In the genomic region with DNA sequence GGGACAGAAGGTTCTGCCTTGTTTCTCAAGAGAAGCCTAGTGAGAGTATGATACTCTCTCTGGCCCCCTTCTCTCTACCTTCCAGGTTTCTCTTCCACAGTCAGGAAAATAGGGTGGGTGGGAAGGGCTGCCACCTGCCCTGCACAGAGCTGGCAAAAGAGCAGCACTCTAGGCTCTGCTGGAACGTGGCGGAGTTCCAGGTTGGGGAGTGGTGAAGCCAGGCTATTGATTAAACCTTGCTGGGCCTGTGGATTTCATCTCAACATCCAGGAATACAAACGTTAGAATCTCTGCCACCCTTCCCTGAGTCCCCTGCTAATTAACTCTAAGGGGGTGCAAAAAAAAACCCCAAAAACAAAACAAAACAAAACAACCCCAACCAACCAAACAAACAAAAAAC, we compare ENCODE assay signal across 26 mouse cellular contexts. TPM values are rescaled to one million over a fixed set of nuclear protein-coding genes. Genes with fewer than 3 reads are reported as not detected.
A peak's percentile ranks its signal among the peaks of the same experiment; 100 is the strongest.
DNase-seq lines count a peak whose midpoint lies in the region; ATAC-seq and TF ChIP-seq lines count a peak whose summit lies in the region.
"Had no signal": no experiment of that assay in that cellular context is flagged by ENCODE, and none has a peak within 500 bp of the region (broad histone marks: within the 10 kb centered on the region; RNA-seq: fewer than 3 reads in every experiment).

No protein-coding gene starts in this region.

- ATAC-seq in kidney, embryonic 15.5 days (replicated peaks; ENCODE audit: low FRiP score), result no peak
- no peak for ATAC-seq in liver, postnatal 0 days
- ATAC-seq in liver, embryonic 11.5 days (replicated peaks; ENCODE audit: low FRiP score), result no peak
- ATAC-seq in inflammation-experienced regulatory T-cells, adult 6 months, result no peak
- ATAC-seq: forebrain, embryonic 14.5 days; midbrain, embryonic 13.5 days; Patski had no signal

- DNase-seq in cerebellum, postnatal 10 days, result peak; percentile 70 to 84
- no peak for DNase-seq in cerebellum, adult 11-12 months
- DNase-seq in kidney, adult 11 months, result peak; percentile 75
- DNase-seq in liver, postnatal 0 days, result peak; percentile 47
- DNase-seq in liver, embryonic 11.5 days (ENCODE audit: low spot score), result no peak
- peak; percentile 35 to 43 for DNase-seq in kidney, postnatal 4 days
- DNase-seq: adrenal gland, postnatal 10 days; cerebellum, adult 9-10 months; heart, adult 2 months; heart, postnatal 4 days; right cerebral cortex, postnatal 14 days; thymus, postnatal 14 days had no signal

- no peak overlapping the region for H3K27ac ChIP-seq in kidney, embryonic 15.5 days
- no peak overlapping the region for H3K27ac ChIP-seq in liver, postnatal 0 days (ENCODE audit: low read depth)
- no peak overlapping the region for H3K27ac ChIP-seq in liver, embryonic 11.5 days (ENCODE audit: low read depth, low read length)
- H3K27ac ChIP-seq: heart, adult 2 months; hindbrain, embryonic 14.5 days; kidney, postnatal 0 days; limb, embryonic 12.5 days; macrophage; midbrain, embryonic 13.5 days; stomach, embryonic 15.5 days had no signal

- no peak overlapping the region for H3K4me3 ChIP-seq in kidney, embryonic 15.5 days (replicated peaks)
- no peak overlapping the region for H3K4me3 ChIP-seq in liver, postnatal 0 days (ENCODE audit: low read depth, low read length)
- no peak overlapping the region for H3K4me3 ChIP-seq in liver, embryonic 11.5 days (ENCODE audit: low read depth, low read length)
- H3K4me3 ChIP-seq: erythroblast, embryonic 14.5 days; heart, adult 2 months; heart, embryonic 12.5 days; limb, embryonic 12.5 days; midbrain, embryonic 13.5 days; stomach, embryonic 15.5 days had no signal

- H3K9me3 ChIP-seq in kidney, embryonic 15.5 days (replicated peaks), result no peaks in the 10 kb centered on the region
- H3K9me3 ChIP-seq in liver, postnatal 0 days (ENCODE audit: low read length), result no peaks in the 10 kb centered on the region
- H3K9me3 ChIP-seq in liver, embryonic 11.5 days (ENCODE audit: control insufficient read depth, low read length), result no peaks in the 10 kb centered on the region
- H3K9me3 ChIP-seq: heart, embryonic 12.5 days; limb, embryonic 12.5 days; midbrain, embryonic 13.5 days; stomach, embryonic 15.5 days had no signal

- no peak for TF ChIP-seq EP300 in liver, postnatal 0 days (IDR thresholded peaks at IDR 0.05; ENCODE audit: low read depth)

- H3K36me3 ChIP-seq in kidney, embryonic 15.5 days, result no peaks in the 10 kb centered on the region
- no peaks in the 10 kb centered on the region for H3K36me3 ChIP-seq in liver, postnatal 0 days (replicated peaks; ENCODE audit: insufficient read depth, low read length)
- H3K36me3 ChIP-seq in liver, embryonic 11.5 days (ENCODE audit: control insufficient read depth, insufficient read depth, low read length), result no peaks in the 10 kb centered on the region
- H3K36me3 ChIP-seq: heart, embryonic 12.5 days; limb, embryonic 12.5 days; midbrain, embryonic 13.5 days; stomach, embryonic 15.5 days had no signal

- TF ChIP-seq CTCF in liver, postnatal 0 days (IDR thresholded peaks at IDR 0.05; ENCODE audit: low read depth), result no peak

- WGBS in kidney, embryonic 15.5 days, result 50% methylated on average over 3 of the region's 3 CpGs
- 26% methylated on average over 3 of the region's 3 CpGs for WGBS in liver, postnatal 0 days (ENCODE audit: insufficient replicate concordance)
- WGBS in liver, embryonic 11.5 days, result 41% methylated on average over 3 of the region's 3 CpGs

- no peak overlapping the region for H3K9ac ChIP-seq in kidney, embryonic 15.5 days
- no peak overlapping the region for H3K9ac ChIP-seq in liver, postnatal 0 days (replicated peaks)
- H3K9ac ChIP-seq in liver, embryonic 11.5 days (ENCODE audit: low read depth, low read length), result no peak overlapping the region
- H3K9ac ChIP-seq: heart, embryonic 12.5 days; hindbrain, embryonic 14.5 days; limb, embryonic 12.5 days; midbrain, embryonic 13.5 days; stomach, embryonic 15.5 days had no signal

- no peak overlapping the region for H3K4me2 ChIP-seq in kidney, embryonic 15.5 days
- H3K4me2 ChIP-seq in liver, postnatal 0 days (ENCODE audit: low read depth, low read length), result no peak overlapping the region
- H3K4me2 ChIP-seq in liver, embryonic 11.5 days, result no peak overlapping the region
- H3K4me2 ChIP-seq: heart, embryonic 12.5 days; hindbrain, embryonic 14.5 days; limb, embryonic 12.5 days; midbrain, embryonic 13.5 days; stomach, embryonic 15.5 days had no signal

- H3K27me3 ChIP-seq in kidney, embryonic 15.5 days, result peaks cover 20% of the 10 kb centered on the region
- peaks cover 15% of the 10 kb centered on the region; the same call in 1 of the 2 replicates for H3K27me3 ChIP-seq in liver, postnatal 0 days (ENCODE audit: insufficient read depth, low read length)
- H3K27me3 ChIP-seq in liver, embryonic 11.5 days (replicated peaks; ENCODE audit: control insufficient read depth, insufficient read depth, low read length), result peaks cover 21% of the 10 kb centered on the region
- H3K27me3 ChIP-seq: midbrain, embryonic 13.5 days had no signal

- H3K4me1 ChIP-seq in kidney, embryonic 15.5 days, result peaks cover 3% of the 10 kb centered on the region; the same call in 1 of the 2 replicates
- H3K4me1 ChIP-seq in liver, postnatal 0 days (ENCODE audit: insufficient read depth), result peaks cover 3% of the 10 kb centered on the region; the same call in 1 of the 2 replicates
- H3K4me1 ChIP-seq in liver, embryonic 11.5 days (replicated peaks; ENCODE audit: control insufficient read depth, insufficient read depth, low read length), result no peaks in the 10 kb centered on the region; the same call in 1 of the 2 replicates
- H3K4me1 ChIP-seq: stomach, embryonic 15.5 days had no signal

RNA-seq across cellular contexts. Expression of a gene that starts 9.1 kb away (rescaled TPM):
- polyA plus RNA-seq in kidney, embryonic 15.5 days (2015; fragmentation: Nextera tagmentation; extraction: Ambion mirVana), result 66.2 and 71.2 TPM in 2 replicates
- not detected in 2 replicates for polyA plus RNA-seq in liver, postnatal 0 days (2015; fragmentation: Nextera tagmentation; extraction: Ambion mirVana)
- 13.0 and 14.2 TPM in 2 replicates for polyA plus RNA-seq in liver, embryonic 11.5 days (2014; fragmentation: Nextera tagmentation; extraction: Ambion mirVana)
- polyA plus RNA-seq in inflammation-experienced regulatory T-cells, adult 6 months (2017; shearing (Covaris generic)), result not detected
- polyA plus RNA-seq: C2C12; erythroblast, embryonic 14.5 days; limb, embryonic 12.5 days; liver, embryonic 16.5 days; macrophage; Patski had no signal

RNA-seq across cellular contexts. Expression of a gene that starts 32.4 kb away (rescaled TPM):
- 60.0 and 65.0 TPM in 2 replicates for polyA plus RNA-seq in kidney, embryonic 15.5 days (2015; fragmentation: Nextera tagmentation; extraction: Ambion mirVana)
- 20.1 and 21.8 TPM in 2 replicates for polyA plus RNA-seq in liver, postnatal 0 days (2015; fragmentation: Nextera tagmentation; extraction: Ambion mirVana)
- 85.8 and 91.9 TPM in 2 replicates for polyA plus RNA-seq in liver, embryonic 11.5 days (2014; fragmentation: Nextera tagmentation; extraction: Ambion mirVana)
- 10 to 100 TPM; 35.6 to 37.3 (median 36.7) TPM for polyA plus RNA-seq in inflammation-experienced regulatory T-cells, adult 6 months (2017; shearing (Covaris generic))

Comparison
In these comparisons a context has a peak if more than half of its experiments do, and no peak if none do; other contexts are left out.
1. DNase-seq: peak in cerebellum, postnatal 10 days (2 of 2), kidney, adult 11 months (single experiment), liver, postnatal 0 days (single experiment) and kidney, postnatal 4 days (2 of 2); none in cerebellum, adult 11-12 months (single experiment) and liver, embryonic 11.5 days (single experiment).
2. RNA of a gene that starts 9.1 kb away (polyA plus RNA-seq): 66.2 to 71.2 TPM in kidney, embryonic 15.5 days and 13.0 to 14.2 TPM in liver, embryonic 11.5 days; not detected in liver, postnatal 0 days and not detected in inflammation-experienced regulatory T-cells, adult 6 months; every median in the first group is over 10 times any median in the second.